Mouse (Mus musculus): ENCODE results near the gene Trdmt1.

Trdmt1 gene

DNA sequence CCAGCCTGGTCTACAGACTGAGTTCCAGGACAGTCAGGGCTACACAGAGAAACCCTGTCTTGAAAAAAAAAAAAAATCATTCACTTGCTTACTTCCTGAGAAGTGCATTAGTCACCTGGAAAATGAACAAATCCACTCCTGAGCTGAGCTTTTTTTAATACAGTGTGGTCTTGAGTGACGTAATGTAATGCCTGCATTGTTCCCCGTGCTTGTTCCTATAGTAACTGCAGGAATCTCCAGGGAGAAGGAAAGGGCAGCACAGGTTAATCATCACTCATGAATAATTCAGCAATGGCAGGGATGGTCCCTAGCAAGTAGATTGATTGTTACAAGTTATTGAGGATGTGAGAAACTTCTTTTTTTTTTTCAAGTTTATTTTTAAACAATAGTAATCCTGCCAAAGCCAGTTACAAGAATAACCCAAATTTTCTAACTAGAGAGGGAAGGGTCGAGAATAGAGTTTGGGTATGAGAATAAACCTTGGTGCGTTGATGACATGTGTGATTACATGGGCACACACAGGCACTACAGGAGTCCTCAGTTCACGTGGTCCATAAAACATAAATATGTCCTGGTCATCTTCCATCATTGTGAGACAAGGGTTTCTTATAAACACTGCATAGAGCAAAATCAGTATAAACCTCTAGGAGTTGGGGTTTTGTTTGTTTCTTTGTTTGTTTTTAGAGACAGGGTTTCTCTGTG, 44.0 kb downstream of the Trdmt1 start:
- DNase-seq (ENCODE audit: extremely low spot score, low read depth, low spot score), result no peak

DNA sequence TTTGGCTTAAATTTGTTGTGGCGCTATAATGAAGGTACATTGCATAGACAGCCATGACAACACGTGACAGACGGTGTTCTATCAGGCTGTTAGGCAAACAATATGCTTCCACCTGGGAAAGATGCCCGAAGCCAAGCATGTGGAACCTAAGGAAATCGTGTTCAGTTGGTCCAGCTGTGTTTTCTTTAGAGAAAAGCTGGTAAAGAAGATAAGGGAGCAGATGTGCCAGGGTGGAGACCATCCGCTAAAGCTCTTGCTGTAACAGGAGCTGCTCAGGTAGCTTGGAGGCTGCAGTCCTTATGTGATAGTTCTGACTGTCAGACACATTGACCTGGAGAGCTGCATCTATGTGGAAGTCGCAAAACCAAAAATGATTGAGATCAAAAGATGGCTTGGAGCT, 45.3 kb downstream of the Trdmt1 start:
- no peak for DNase-seq (ENCODE audit: extremely low spot score, low read depth, low spot score)

DNA sequence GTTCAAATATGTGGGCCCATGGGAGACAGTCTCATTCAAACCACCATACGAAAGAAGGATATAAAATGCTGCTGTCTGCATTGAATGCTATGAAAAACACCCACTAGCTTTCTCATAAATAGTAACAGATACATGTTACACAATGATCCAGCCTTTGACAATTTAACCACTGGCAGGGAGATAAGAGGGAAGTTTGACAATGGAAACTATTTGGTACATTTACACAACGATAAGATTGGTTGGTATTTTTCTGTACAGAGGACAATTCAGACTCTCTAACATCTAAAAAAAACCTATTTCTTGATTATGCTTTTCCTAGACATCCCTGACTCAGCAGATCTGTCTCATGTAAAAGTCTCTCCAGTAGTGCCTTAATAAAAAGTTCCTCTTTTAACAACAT, 48.4 kb downstream of the Trdmt1 start:
- no peak for DNase-seq (ENCODE audit: extremely low spot score, low read depth, low spot score)

GRCm38 (mm10) chr2:13492927-13493326, 51.5 kb downstream of the Trdmt1 start:
- DNase-seq (ENCODE audit: extremely low spot score, low read depth, low spot score), result no peak

GRCm38 (mm10) chr2:13491734-13492133, 52.7 kb downstream of the Trdmt1 start, which contains the start of gene Cubn:
Gene Cubn, minus strand, starts transcription at chr2:13491813.
- no peak for DNase-seq (ENCODE audit: extremely low spot score, low read depth, low spot score)

DNA sequence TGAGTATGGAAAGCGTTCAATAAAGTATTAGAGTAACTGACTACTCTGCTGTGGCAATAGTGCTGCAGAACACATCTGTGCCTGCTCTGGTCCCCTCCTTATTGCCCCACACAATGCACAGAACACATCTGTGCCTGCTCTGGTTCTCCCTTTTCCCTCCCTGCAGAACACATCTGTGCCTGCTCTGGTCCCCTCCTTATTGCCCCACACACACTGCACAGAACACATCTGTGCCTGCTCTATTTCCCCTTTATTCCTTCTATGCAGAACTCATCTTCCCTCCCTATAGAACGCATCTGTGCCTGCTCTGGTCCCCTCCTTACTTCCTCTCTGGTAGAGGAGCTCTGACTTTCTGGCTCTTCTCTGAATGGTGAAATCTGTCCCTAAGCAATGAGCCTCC, 54.0 kb downstream of the Trdmt1 start:
- DNase-seq (ENCODE audit: extremely low spot score, low read depth, low spot score), result no peak

- DNase-seq (ENCODE audit: extremely low spot score, low read depth, low spot score), result no peak
Measured at GRCm38 (mm10) chr2:13486470-13486869, 58.0 kb downstream of the Trdmt1 start.

GRCm38 (mm10) chr2:13484566-13484965, 59.9 kb downstream of the Trdmt1 start:
- no peak for DNase-seq (ENCODE audit: extremely low spot score, low read depth, low spot score)

DNA sequence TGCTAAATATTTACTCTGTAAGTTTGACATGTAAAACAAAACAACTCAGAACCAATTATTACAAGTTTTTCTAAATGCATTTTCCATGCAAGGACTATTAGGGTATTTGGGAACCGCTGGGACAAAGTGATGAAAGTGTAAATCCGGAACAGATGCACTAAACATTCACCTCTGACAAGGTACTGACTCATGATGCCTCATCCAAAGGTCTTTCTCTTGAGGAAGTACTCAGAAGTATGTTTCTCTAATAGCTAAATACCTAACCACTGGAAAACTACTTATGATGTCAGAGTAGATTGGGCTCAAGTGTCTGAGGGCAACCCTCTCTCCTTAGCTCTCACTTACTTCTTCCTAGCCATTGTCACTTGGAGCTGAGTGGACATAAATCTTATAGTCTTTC, 63.7 kb downstream of the Trdmt1 start:
- DNase-seq (ENCODE audit: extremely low spot score, low read depth, low spot score), result no peak

GRCm38 (mm10) chr2:13479165-13479564, 65.3 kb downstream of the Trdmt1 start:
- no peak for DNase-seq (ENCODE audit: extremely low spot score, low read depth, low spot score)

GRCm38 (mm10) chr2:13470108-13470507, 74.4 kb downstream of the Trdmt1 start:
- no peak for DNase-seq (ENCODE audit: extremely low spot score, low read depth, low spot score)

DNA sequence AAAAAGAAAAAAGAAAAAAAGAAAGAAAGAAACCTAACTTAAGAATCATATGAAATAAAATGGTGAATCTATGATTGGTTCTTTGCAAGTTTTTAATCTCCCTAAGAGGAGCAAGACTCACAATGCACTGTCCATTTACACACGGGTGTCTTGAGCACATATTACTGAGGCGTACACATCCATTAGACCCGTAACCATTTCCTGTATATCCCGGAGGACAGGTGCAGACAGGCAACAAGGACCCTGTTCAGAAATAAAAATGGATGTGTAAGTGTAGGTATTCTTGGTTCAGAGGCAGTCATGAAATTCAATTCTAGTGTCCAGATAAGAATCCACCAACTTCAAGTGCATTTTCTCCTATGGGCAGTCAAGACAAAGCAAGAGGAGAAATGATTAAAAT, 74.8 kb downstream of the Trdmt1 start:
- no peak for DNase-seq (ENCODE audit: extremely low spot score, low read depth, low spot score)

GRCm38 (mm10) chr2:13466685-13467084, 77.8 kb downstream of the Trdmt1 start:
- DNase-seq (ENCODE audit: extremely low spot score, low read depth, low spot score), result no peak

Measured in hindlimb bud, embryonic 11.5 days (tissue).